Mouse (Mus musculus) neural tube, embryonic 14.5 days (tissue): Measurements from ENCODE around the gene Traf3ip3. TPM values are rescaled to one million over a fixed set of nuclear protein-coding genes. Genes with fewer than 3 reads are reported as not detected.

Source experiments
- ATAC-seq: fragments of 200-750 bp; cut with Nextera tagmentation; 2 replicates; pipeline ENCODE4 v1.8.0; 2017; ENCODE audit warnings: low read depth, mild to moderate bottlenecking, moderate TSS enrichment, moderate library complexity
- H3K27ac ChIP-seq: fragments of 300-500 bp; sonication (generic); 2 replicates; pipeline ENCODE4 v1.5.1; 2014; ENCODE audit warnings: low read depth, mild to moderate bottlenecking, control low read depth, low read length, moderate library complexity, mixed read lengths
- H3K27me3 ChIP-seq: fragments of 300-500 bp; sonication (generic); 2 replicates; pipeline ENCODE4 v1.6.1; 2014; ENCODE audit warnings: low read length; ENCODE audit not compliant: control insufficient read depth, insufficient read depth
- H3K36me3 ChIP-seq: fragments of 300-500 bp; sonication (generic); 2 replicates; pipeline ENCODE4 v1.6.1; 2014; ENCODE audit warnings: low read length, mixed read lengths; ENCODE audit not compliant: control insufficient read depth, insufficient read depth
- H3K4me1 ChIP-seq: fragments of 300-500 bp; sonication (generic); 2 replicates; pipeline ENCODE4 v1.6.1; 2014; ENCODE audit warnings: low read length; ENCODE audit not compliant: control insufficient read depth, insufficient read depth
- H3K4me2 ChIP-seq: fragments of 300-500 bp; sonication (generic); 2 replicates; pipeline ENCODE4 v1.6.1; 2014; ENCODE audit warnings: mild to moderate bottlenecking, low read depth, low read length, control low read depth
- H3K4me3 ChIP-seq: fragments of 300-500 bp; sonication (generic); 2 replicates; pipeline ENCODE4 v1.5.1; 2014; ENCODE audit warnings: low read depth, low read length, control low read depth, mixed read lengths
- H3K9ac ChIP-seq: fragments of 300-500 bp; sonication (generic); replicated peaks from 2 replicates; pipeline ENCODE4 v1.6.1; 2014; ENCODE audit warnings: low read depth, mild to moderate bottlenecking, control low read depth, low read length, mixed read lengths
- H3K9me3 ChIP-seq: fragments of 300-500 bp; sonication (generic); 2 replicates; pipeline ENCODE4 v1.6.1; 2016; ENCODE audit warnings: low read length; ENCODE audit not compliant: control insufficient read depth
- WGBS: fragments of 180-500 bp; shearing (Covaris S2); extraction: QIAGEN DNeasy Blood & Tissue Kit; methylation state at CpG from one replicate; pipeline ENCODE4 v1.1.7; 2014; 5-methylcytosine and 5-hydroxymethylcytosine counted together
- polyA plus RNA-seq: library from polyadenylated mRNA; unstranded; fragments of >200 nt; fragmentation: Nextera tagmentation; extraction: Ambion mirVana; gene quantifications from 2 replicates; pipeline ENCODE4 v1.2.1, GENCODE M21; 2014

Traf3ip3 gene
- polyA plus RNA-seq, 1 experiment from 2014 or later, result 1.1 TPM

DNA sequence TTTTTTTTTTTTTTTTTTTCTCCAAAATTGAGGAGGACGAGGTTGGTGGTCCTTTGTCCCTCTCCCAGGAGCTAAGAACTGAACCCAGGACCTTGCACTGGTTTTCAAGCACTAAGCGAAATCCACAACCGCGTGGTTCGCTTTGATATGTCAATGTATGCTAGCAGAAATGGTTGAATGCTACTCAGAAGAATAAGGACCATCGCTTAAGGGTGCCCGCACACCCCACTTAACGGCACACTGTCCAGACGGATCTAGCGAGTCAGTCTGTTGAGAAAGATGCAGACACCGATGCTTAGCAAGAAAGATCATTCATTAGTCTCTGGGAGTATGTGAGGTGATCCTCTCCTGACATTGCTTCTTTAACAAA lies 71.1 kb downstream of the Traf3ip3 start:
- peak overlapping the region; percentile 53 for H3K4me2 ChIP-seq
- ATAC-seq, result peak; percentile 60
- peak overlapping the region; percentile 52 for H3K9ac ChIP-seq
- H3K4me1 ChIP-seq, result peaks cover 7% of the 10 kb centered on the region
- peak overlapping the region; percentile 96 for H3K4me3 ChIP-seq
- WGBS, result 26% methylated on average over 11 of the region's 11 CpGs
- H3K9me3 ChIP-seq, result no peaks in the 10 kb centered on the region
- no peaks in the 10 kb centered on the region for H3K27me3 ChIP-seq
- H3K27ac ChIP-seq, result peak overlapping the region; percentile 80
- H3K36me3 ChIP-seq, result no peaks in the 10 kb centered on the region; the same call in 1 of the 2 replicates

DNA sequence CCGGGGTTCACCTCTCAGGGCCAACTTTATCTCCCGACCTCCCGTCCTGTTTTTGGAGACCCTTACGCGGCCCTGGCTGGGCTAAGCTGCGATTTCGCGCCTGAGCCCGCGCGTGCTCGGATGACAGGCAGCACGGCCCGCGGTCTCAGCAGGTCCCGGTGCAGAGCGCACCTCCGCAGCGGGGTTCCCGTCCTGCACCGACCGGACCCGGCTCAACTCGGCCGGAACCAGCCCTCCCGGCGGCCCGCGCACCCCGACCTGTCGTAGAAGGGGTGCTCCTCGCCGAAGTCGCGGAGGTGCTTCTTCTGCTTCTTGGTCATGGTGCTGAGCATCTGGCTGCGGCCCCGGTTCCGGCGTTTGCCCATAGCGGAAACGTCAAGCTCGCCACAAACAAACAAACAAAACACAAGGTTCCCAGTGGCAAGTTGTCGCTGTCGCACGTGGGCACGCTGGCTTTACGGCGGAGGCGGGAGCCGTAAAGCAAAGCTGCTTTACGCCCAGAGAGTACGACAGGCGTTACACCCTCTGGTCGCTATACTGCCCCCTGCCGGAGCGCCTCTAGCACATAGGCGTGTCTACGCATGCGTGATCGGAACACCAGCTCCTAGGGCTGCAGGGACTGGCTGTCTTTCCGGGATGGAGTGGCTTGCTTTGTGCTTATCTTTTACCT lies 71.6 kb downstream of the Traf3ip3 start, which contains the start of gene Diexf:
TSS of gene Diexf (minus strand) at position 487 of the 670 bp plus-strand sequence.
- Histone ChIP-seq H3K4me3 (peak within 1 kb of the TSS; percentile 96), H3K27ac (peak within 1 kb of the TSS; percentile 80), H3K9me3 (no peaks in the 10 kb centered on the region), H3K4me1 (peaks cover 7% of the 10 kb centered on the region), H3K27me3 (no peaks in the 10 kb centered on the region), H3K9ac (peak within 1 kb of the TSS; percentile 74), H3K36me3 (no peaks in the 10 kb centered on the region; the same call in 1 of the 2 replicates), H3K4me2 (peak within 1 kb of the TSS; percentile 64)
- WGBS, result under 1% methylated on average over 61 of the region's 61 CpGs
- ATAC-seq, result peak; percentile 92

GRCm38 (mm10) chr1:193129321-193129720 lies 72.2 kb downstream of the Traf3ip3 start:
- no peak overlapping the region for H3K27ac ChIP-seq
- H3K27me3 ChIP-seq, result no peaks in the 10 kb centered on the region
- no peaks in the 10 kb centered on the region for H3K9me3 ChIP-seq
- peak overlapping the region; percentile 74 for H3K9ac ChIP-seq
- 30% methylated on average over 5 of the region's 5 CpGs for WGBS
- no peaks in the 10 kb centered on the region; the same call in 1 of the 2 replicates for H3K36me3 ChIP-seq
- peak overlapping the region; percentile 96 for H3K4me3 ChIP-seq
- peak overlapping the region; percentile 64 for H3K4me2 ChIP-seq
- no peak for ATAC-seq
- H3K4me1 ChIP-seq, result peaks cover 7% of the 10 kb centered on the region

DNA sequence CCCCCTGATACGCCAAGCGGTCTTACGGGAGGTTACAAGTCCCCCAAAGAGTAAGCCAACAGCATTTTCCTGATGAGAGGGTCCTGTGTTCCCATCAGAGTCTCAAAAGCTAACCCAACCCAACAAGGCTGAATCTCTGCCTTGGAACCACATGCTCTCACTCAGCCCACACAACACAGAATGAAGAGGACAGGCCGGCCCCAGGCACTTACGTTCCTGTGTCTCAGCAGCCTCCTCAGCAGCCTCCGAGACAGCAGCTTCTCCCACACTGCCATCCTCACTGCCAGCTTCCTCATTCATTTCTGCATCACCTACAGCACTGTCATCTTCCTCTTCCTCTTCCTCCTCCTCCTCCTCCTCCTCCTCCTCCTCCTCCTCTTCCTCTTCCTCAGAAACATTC lies 73.4 kb downstream of the Traf3ip3 start:
- ATAC-seq, result no peak
- Histone ChIP-seq H3K9me3 (no peaks in the 10 kb centered on the region), H3K27ac (no peak overlapping the region), H3K4me1 (peaks cover 7% of the 10 kb centered on the region), H3K36me3 (no peaks in the 10 kb centered on the region; the same call in none of the 2 replicates), H3K4me3 (no peak overlapping the region), H3K27me3 (no peaks in the 10 kb centered on the region), H3K4me2 (no peak overlapping the region), H3K9ac (no peak overlapping the region)
- 91% methylated on average over 6 of the region's 6 CpGs for WGBS

DNA sequence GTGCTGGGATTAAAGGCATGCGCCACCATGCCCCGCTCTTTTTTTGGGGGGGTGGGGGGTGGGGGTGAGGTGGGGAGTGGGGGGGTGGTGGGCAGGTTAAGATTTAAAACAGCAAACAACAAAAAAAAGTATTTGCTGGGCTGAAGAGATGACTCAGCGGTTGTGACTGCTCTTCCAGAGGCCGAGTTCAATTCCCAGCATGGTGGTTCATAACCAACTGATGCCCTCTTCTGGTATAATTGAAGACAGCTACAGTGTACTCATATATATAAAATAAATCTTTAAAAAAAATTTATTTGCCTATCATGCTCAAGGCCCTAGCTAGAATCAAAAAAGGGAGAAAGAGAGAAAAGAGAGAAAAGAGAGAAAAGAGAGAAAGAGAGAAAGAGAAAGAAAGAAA lies 75.7 kb downstream of the Traf3ip3 start:
- 82% methylated on average over 4 of the region's 4 CpGs for WGBS
- ATAC-seq, result no peak
- H3K36me3 ChIP-seq, result peaks cover 22% of the 10 kb centered on the region

More for the DNA sequence above, 75.7 kb downstream of the Traf3ip3 start:
- no peak overlapping the region for H3K9ac ChIP-seq
- no peak overlapping the region for H3K4me3 ChIP-seq
- no peaks in the 10 kb centered on the region for H3K27me3 ChIP-seq
- no peaks in the 10 kb centered on the region for H3K9me3 ChIP-seq
- H3K4me2 ChIP-seq, result no peak overlapping the region
- no peak overlapping the region for H3K27ac ChIP-seq
- peaks cover 7% of the 10 kb centered on the region for H3K4me1 ChIP-seq

Other genes starting within 250 kb of the Traf3ip3 start
- 10.6 and 13.0 TPM in 2 replicates for gene Syt14, start 165.9 kb downstream of the Traf3ip3 start, polyA plus RNA-seq
- gene Diexf, start 71.4 kb downstream of the Traf3ip3 start, polyA plus RNA-seq, result 9.1 and 12.6 TPM in 2 replicates
- gene Irf6, start 48.6 kb downstream of the Traf3ip3 start, polyA plus RNA-seq, result 0.64 and 0.80 TPM in 2 replicates
- gene A130010J15Rik, start 33.7 kb downstream of the Traf3ip3 start, polyA plus RNA-seq, result 11.2 and 13.0 TPM in 2 replicates
- 0.23 TPM in 2 replicates for gene Lamb3, start 6.0 kb upstream of the Traf3ip3 start, polyA plus RNA-seq
- not detected in 2 replicates for gene Hsd11b1, start 62.4 kb upstream of the Traf3ip3 start, polyA plus RNA-seq
- 5.6 and 6.9 TPM in 2 replicates for gene G0s2, start 71.5 kb upstream of the Traf3ip3 start, polyA plus RNA-seq
- 45.3 and 51.0 TPM in 2 replicates for gene Camk1g, start 168.6 kb upstream of the Traf3ip3 start, polyA plus RNA-seq